ENCODE assay signal across 12 mouse cellular contexts in genomic region chr17:43232769-43233168, GRCm38 (mm10). TPM values are rescaled to one million over a fixed set of nuclear protein-coding genes. Genes with fewer than 3 reads are reported as not detected.
A peak's percentile ranks its signal among the peaks of the same experiment; 100 is the strongest.
DNase-seq lines count a peak whose midpoint lies in the region; ATAC-seq and TF ChIP-seq lines count a peak whose summit lies in the region.
"Had no signal": no experiment of that assay in that cellular context is flagged by ENCODE, and none has a peak within 500 bp of the region (broad histone marks: within the 10 kb centered on the region; RNA-seq: fewer than 3 reads in every experiment).

No protein-coding gene starts in this region.

- intact Hi-C loops in heart, adult 2 months (cut with DNase I) = loop anchor here (5.0 to 10.0 kb wide), 2 partner anchors 160 to 358 kb away; partner anchors contain the start of gene Cd2ap
- intact Hi-C loops in heart, postnatal 36 days (cut with DNase I) = loop anchor here (10.0 kb wide), 1 partner anchor 358 kb away; the partner anchor contains the start of gene Cd2ap

- WGBS in heart, adult 2 months = 44% methylated on average over 6 of the region's 6 CpGs
- WGBS in embryonic facial prominence, embryonic 11.5 days = 44% methylated on average over 6 of the region's 6 CpGs
- 65% methylated on average over 6 of the region's 6 CpGs for WGBS in forebrain, embryonic 10.5 days

- peaks cover 2% of the 10 kb centered on the region for H3K36me3 ChIP-seq in heart, adult 2 months (ENCODE audit: control insufficient read depth, insufficient read depth, low read length)
- no peaks in the 10 kb centered on the region for H3K36me3 ChIP-seq in embryonic facial prominence, embryonic 11.5 days (replicated peaks; ENCODE audit: control insufficient read depth, insufficient read depth, low read depth, low read length)
- no peaks in the 10 kb centered on the region for H3K36me3 ChIP-seq in forebrain, embryonic 10.5 days (replicated peaks)
- H3K36me3 ChIP-seq: hindbrain, embryonic 15.5 days had no signal

- no peak for TF ChIP-seq POLR2A in heart, adult 2 months (IDR thresholded peaks at IDR 0.05; ENCODE audit: insufficient read depth, low read depth, low read length)

- 0 out of 2 replicates have a peak, but pooled peaks have one; percentile 12 for TF ChIP-seq EP300 in heart, adult 2 months (IDR thresholded peaks at IDR 0.05; ENCODE audit: insufficient read depth, low read depth, low read length)

- ATAC-seq in embryonic facial prominence, embryonic 11.5 days (replicated peaks; ENCODE audit: insufficient number of reproducible peaks, low FRiP score, low TSS enrichment, low read depth) = no peak
- ATAC-seq in monocyte, adult 5-6 weeks (replicated peaks; ENCODE audit: insufficient number of reproducible peaks, low FRiP score, low TSS enrichment, poor library complexity, severe bottlenecking) = peak; percentile 38; the same call in 1 of the 2 replicates

- H3K4me3 ChIP-seq in heart, adult 2 months = no peak overlapping the region
- H3K4me3 ChIP-seq in embryonic facial prominence, embryonic 11.5 days (ENCODE audit: low read depth, low read length) = no peak overlapping the region
- H3K4me3 ChIP-seq in forebrain, embryonic 10.5 days = no peak overlapping the region
- H3K4me3 ChIP-seq: hindbrain, embryonic 15.5 days had no signal

- H3K79me2 ChIP-seq in heart, adult 2 months (replicated peaks; ENCODE audit: control insufficient read depth, insufficient read depth, low read length) = no peaks in the 10 kb centered on the region

- H3K4me2 ChIP-seq in embryonic facial prominence, embryonic 11.5 days (ENCODE audit: low read depth, low read length) = no peak overlapping the region
- H3K4me2 ChIP-seq: hindbrain, embryonic 15.5 days; midbrain, embryonic 11.5 days had no signal

- H3K9ac ChIP-seq in heart, adult 2 months (ENCODE audit: low read depth, low read length) = no peak overlapping the region
- no peak overlapping the region for H3K9ac ChIP-seq in embryonic facial prominence, embryonic 11.5 days (replicated peaks; ENCODE audit: low read length)
- H3K9ac ChIP-seq: hindbrain, embryonic 15.5 days had no signal

- H3K27me3 ChIP-seq in heart, adult 2 months (ENCODE audit: control insufficient read depth, insufficient read depth, low read length) = no peaks in the 10 kb centered on the region
- no peaks in the 10 kb centered on the region for H3K27me3 ChIP-seq in embryonic facial prominence, embryonic 11.5 days (ENCODE audit: control insufficient read depth, insufficient read depth, low read length)
- H3K27me3 ChIP-seq in forebrain, embryonic 10.5 days (ENCODE audit: poor library complexity, severe bottlenecking) = no peaks in the 10 kb centered on the region
- H3K27me3 ChIP-seq: hindbrain, embryonic 15.5 days had no signal

- peaks cover 20% of the 10 kb centered on the region for H3K4me1 ChIP-seq in heart, adult 2 months (ENCODE audit: control insufficient read depth, insufficient read depth, low read length)
- no peaks in the 10 kb centered on the region for H3K4me1 ChIP-seq in embryonic facial prominence, embryonic 11.5 days (ENCODE audit: control insufficient read depth, insufficient read depth, low read length)
- H3K4me1 ChIP-seq in forebrain, embryonic 10.5 days = peaks cover 10% of the 10 kb centered on the region

- no peak for TF ChIP-seq CTCF in heart, adult 2 months (IDR thresholded peaks at IDR 0.05)

- H3K9me3 ChIP-seq in embryonic facial prominence, embryonic 11.5 days (replicated peaks; ENCODE audit: control insufficient read depth, low read length) = no peaks in the 10 kb centered on the region
- no peaks in the 10 kb centered on the region for H3K9me3 ChIP-seq in forebrain, embryonic 10.5 days
- H3K9me3 ChIP-seq: hindbrain, embryonic 15.5 days had no signal

- no peak for DNase-seq in heart, adult 2 months
- no peak for DNase-seq in heart, postnatal 36 days
- DNase-seq in A20 (ENCODE audit: low read depth, low spot score) = peak; percentile 60
- DNase-seq in embryonic facial prominence, embryonic 11.5 days (ENCODE audit: low spot score) = peak; percentile 50
- DNase-seq in cerebellum, postnatal 10 days = no peak
- DNase-seq in forebrain, embryonic 10.5 days (ENCODE audit: extremely low spot score, low spot score) = no peak
- DNase-seq in testis, postnatal 14 days (ENCODE audit: low spot score) = no peak
- DNase-seq: adrenal gland, postnatal 14 days had no signal

- peak overlapping the region; percentile 36 for H3K27ac ChIP-seq in heart, adult 2 months
- H3K27ac ChIP-seq in embryonic facial prominence, embryonic 11.5 days (replicated peaks; ENCODE audit: low read depth, low read length) = no peak overlapping the region
- no peak overlapping the region for H3K27ac ChIP-seq in forebrain, embryonic 10.5 days
- H3K27ac ChIP-seq: hindbrain, embryonic 15.5 days had no signal

RNA-seq across cellular contexts. Expression of gene Adgrf1, which starts 37.4 kb away (rescaled TPM):
- not detected for total RNA-seq in heart, adult 2 months (2021)
- 0.02 and 0.12 TPM in 2 replicates for polyA plus RNA-seq in heart, adult 2 months (2012; rRNA removed)
- total RNA-seq in heart, postnatal 36 days (2021) = not detected
- not detected in 2 replicates for polyA plus RNA-seq in embryonic facial prominence, embryonic 11.5 days (2014; fragmentation: Nextera tagmentation; extraction: Ambion mirVana)
- not detected in 3 replicates for total RNA-seq in monocyte, adult 5-6 weeks (2017)
- polyA plus RNA-seq in forebrain, embryonic 10.5 days (2016; fragmentation: Nextera tagmentation; extraction: Ambion mirVana) = not detected in 2 replicates
- total RNA-seq: left cerebral cortex, adult 18-20 months had no signal
- polyA plus RNA-seq: hindbrain, embryonic 15.5 days; midbrain, embryonic 11.5 days had no signal

Comparison
In these comparisons a context has a peak if more than half of its experiments do, and no peak if none do; other contexts are left out.
1. DNase-seq: peak in A20 (single experiment) and embryonic facial prominence, embryonic 11.5 days (single experiment); none in heart, adult 2 months (0 of 2), heart, postnatal 36 days (0 of 2), cerebellum, postnatal 10 days (0 of 2), forebrain, embryonic 10.5 days (single experiment) and testis, postnatal 14 days (single experiment).